Mouse (Mus musculus): Measurements from ENCODE around the gene Cdt1. TPM values are rescaled to one million over a fixed set of nuclear protein-coding genes. Genes with fewer than 3 reads are reported as not detected.

Gene Cdt1
- polyA plus RNA-seq, 1 experiment from 2014 or later: 46.4 TPM

- Histone ChIP-seq H3K4me3 (ENCODE audit: low read depth, low read length) (peak within 1 kb of the TSS; percentile 61), H3K9ac (ENCODE audit: low read length) (peak within 1 kb of the TSS; percentile 90), H3K27ac (replicated peaks; ENCODE audit: low read depth, low read length) (peak within 1 kb of the TSS; percentile 68; the same call in 1 of the 2 replicates), H3K27me3 (ENCODE audit: control insufficient read depth, insufficient read depth, low read length) (no peaks in the 10 kb centered on the region), H3K9me3 (ENCODE audit: control insufficient read depth, low read length) (no peaks in the 10 kb centered on the region), H3K36me3 (ENCODE audit: control insufficient read depth, insufficient read depth, low read length) (no peaks in the 10 kb centered on the region), H3K4me1 (ENCODE audit: control insufficient read depth, insufficient read depth, low read length) (peaks cover 24% of the 10 kb centered on the region), H3K4me2 (ENCODE audit: low read depth, severe bottlenecking) (peak within 1 kb of the TSS; percentile 91)
- 12% methylated on average over 48 of the region's 56 CpGs for WGBS
- ATAC-seq (ENCODE audit: insufficient number of reproducible peaks, low FRiP score, low TSS enrichment, low read depth) (peak; percentile 59), DNase-seq (ENCODE audit: low spot score) (peak; percentile 94)
Observed at GRCm38 (mm10) chr8:122551265-122552051, 16.4 kb upstream of the Cdt1 start, which contains the start of gene Piezo1. TSS of gene Piezo1 (minus strand) at chr8:122551329.

- peaks cover 16% of the 10 kb centered on the region for H3K4me1 ChIP-seq (ENCODE audit: control insufficient read depth, insufficient read depth, low read length)
- H3K9ac ChIP-seq (ENCODE audit: low read length): no peak overlapping the region
- H3K27me3 ChIP-seq (ENCODE audit: control insufficient read depth, insufficient read depth, low read length): no peaks in the 10 kb centered on the region
- no peaks in the 10 kb centered on the region for H3K36me3 ChIP-seq (ENCODE audit: control insufficient read depth, insufficient read depth, low read length)
- DNase-seq (ENCODE audit: low spot score): no peak
- no peak for ATAC-seq (ENCODE audit: insufficient number of reproducible peaks, low FRiP score, low TSS enrichment, low read depth)
- WGBS: 92% methylated on average over 6 of the region's 6 CpGs
- no peaks in the 10 kb centered on the region for H3K9me3 ChIP-seq (ENCODE audit: control insufficient read depth, low read length)
- H3K4me3 ChIP-seq (ENCODE audit: low read depth, low read length): no peak overlapping the region
- no peak overlapping the region for H3K27ac ChIP-seq (replicated peaks; ENCODE audit: low read depth, low read length)
- H3K4me2 ChIP-seq (ENCODE audit: low read depth, severe bottlenecking): no peak overlapping the region
Observed at GRCm38 (mm10) chr8:122554786-122555185, 13.0 kb upstream of the Cdt1 start.

- ATAC-seq (ENCODE audit: insufficient number of reproducible peaks, low FRiP score, low TSS enrichment, low read depth): no peak
Observed at GRCm38 (mm10) chr8:122556030-122557009, 11.5 kb upstream of the Cdt1 start.

DNA sequence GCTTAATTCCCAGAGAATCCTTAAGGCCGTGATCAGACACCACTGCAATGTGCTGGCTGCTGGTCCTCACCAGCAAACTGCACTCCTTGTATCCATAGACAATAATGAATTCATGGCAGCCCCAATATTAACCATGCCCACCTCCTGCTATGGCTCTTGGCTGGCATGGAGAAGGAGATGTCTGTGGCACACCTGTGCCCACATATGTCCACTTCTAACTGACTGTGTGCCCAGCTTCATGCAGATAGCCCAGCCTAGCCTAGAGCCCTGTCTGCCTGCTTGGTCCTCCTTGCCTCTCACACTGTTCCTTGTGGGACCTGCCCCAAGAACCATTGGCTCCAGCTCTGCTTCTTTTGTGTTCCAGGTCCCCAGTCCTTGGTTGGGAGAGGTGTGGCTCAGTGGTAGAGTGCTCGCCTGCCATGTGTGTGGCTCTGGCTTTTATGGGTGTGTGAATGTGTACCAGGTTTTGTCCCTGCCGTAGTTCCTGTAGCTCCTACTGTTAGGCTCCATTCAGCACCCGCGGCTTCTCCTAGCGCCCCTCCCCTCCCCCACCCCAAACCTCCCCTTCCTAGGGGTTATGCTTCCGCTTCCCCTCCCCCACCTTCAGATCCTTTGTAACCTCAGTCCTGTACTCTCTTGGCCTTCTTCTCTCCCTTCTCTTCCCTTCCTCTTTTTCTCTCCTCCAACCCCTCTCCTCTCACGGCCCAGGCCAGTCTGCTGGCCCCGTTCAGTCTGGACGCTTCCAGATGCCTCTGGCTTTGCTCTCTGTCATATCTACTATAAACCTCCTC, 10.4 kb upstream of the Cdt1 start:
- 0 out of 2 replicates have a peak overlapping the region, but pooled peaks have one; percentile 2 for H3K4me2 ChIP-seq (ENCODE audit: low read depth, severe bottlenecking)
- peaks cover 11% of the 10 kb centered on the region for H3K4me1 ChIP-seq (ENCODE audit: control insufficient read depth, insufficient read depth, low read length)
- H3K4me3 ChIP-seq (ENCODE audit: low read depth, low read length): no peak overlapping the region
- ATAC-seq (ENCODE audit: insufficient number of reproducible peaks, low FRiP score, low TSS enrichment, low read depth): no peak
- WGBS: 36% methylated on average over 10 of the region's 10 CpGs
- no peaks in the 10 kb centered on the region for H3K27me3 ChIP-seq (ENCODE audit: control insufficient read depth, insufficient read depth, low read length)
- H3K9ac ChIP-seq (ENCODE audit: low read length): no peak overlapping the region
- H3K36me3 ChIP-seq (ENCODE audit: control insufficient read depth, insufficient read depth, low read length): no peaks in the 10 kb centered on the region
- DNase-seq (ENCODE audit: low spot score): no peak
- no peaks in the 10 kb centered on the region for H3K9me3 ChIP-seq (ENCODE audit: control insufficient read depth, low read length)
- H3K27ac ChIP-seq (replicated peaks; ENCODE audit: low read depth, low read length): peak overlapping the region; percentile 65; the same call in 1 of the 2 replicates

More at GRCm38 (mm10) chr8:122556030-122557009, 11.5 kb upstream of the Cdt1 start:
- Histone ChIP-seq H3K27ac (replicated peaks; ENCODE audit: low read depth, low read length) (no peak overlapping the region; the same call in 1 of the 2 replicates), H3K36me3 (ENCODE audit: control insufficient read depth, insufficient read depth, low read length) (no peaks in the 10 kb centered on the region), H3K4me1 (ENCODE audit: control insufficient read depth, insufficient read depth, low read length) (peaks cover 11% of the 10 kb centered on the region), H3K9ac (ENCODE audit: low read length) (no peak overlapping the region), H3K9me3 (ENCODE audit: control insufficient read depth, low read length) (no peaks in the 10 kb centered on the region), H3K4me2 (ENCODE audit: low read depth, severe bottlenecking) (no peak overlapping the region), H3K27me3 (ENCODE audit: control insufficient read depth, insufficient read depth, low read length) (no peaks in the 10 kb centered on the region), H3K4me3 (ENCODE audit: low read depth, low read length) (no peak overlapping the region)
- WGBS: 74% methylated on average over 12 of the region's 12 CpGs
- DNase-seq (ENCODE audit: low spot score): no peak

DNA sequence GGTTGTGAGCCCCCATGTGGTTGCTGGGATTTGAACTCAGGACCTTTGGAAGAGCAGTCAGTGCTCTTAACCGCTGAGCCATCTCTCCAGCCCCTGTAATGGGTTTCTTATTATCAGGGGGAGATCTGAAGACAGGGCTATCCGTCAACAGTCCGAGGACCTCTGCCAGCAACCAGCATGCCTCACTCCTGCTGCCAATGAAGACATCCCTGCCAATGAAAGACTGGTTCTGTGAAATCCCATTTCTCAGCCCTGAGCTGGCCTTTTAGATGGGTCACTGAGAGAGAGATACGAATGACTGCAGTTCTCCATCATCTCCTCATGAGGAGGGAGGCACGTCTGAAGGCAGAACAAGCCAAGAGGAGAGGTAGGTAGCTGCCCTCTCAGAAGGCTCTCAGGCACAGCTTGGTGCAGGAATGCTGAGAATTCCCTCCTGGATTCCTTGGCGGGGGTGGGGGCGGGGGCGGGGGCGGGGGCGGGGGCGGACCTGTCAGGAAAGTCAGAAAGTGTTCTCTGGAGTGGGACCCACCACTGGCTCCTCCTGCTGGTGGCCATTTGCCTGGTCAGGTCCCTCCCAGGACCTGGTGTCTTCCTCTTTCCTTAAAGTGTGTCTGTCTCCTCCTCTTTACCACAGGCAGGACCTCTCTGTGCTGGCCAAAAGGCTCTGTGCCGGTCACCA, 9.0 kb upstream of the Cdt1 start:
- 11% methylated on average over 12 of the region's 12 CpGs for WGBS
- H3K9ac ChIP-seq (ENCODE audit: low read length): no peak overlapping the region
- H3K36me3 ChIP-seq (ENCODE audit: control insufficient read depth, insufficient read depth, low read length): no peaks in the 10 kb centered on the region
- DNase-seq (ENCODE audit: low spot score) (no peak), ATAC-seq (ENCODE audit: insufficient number of reproducible peaks, low FRiP score, low TSS enrichment, low read depth) (0 out of 2 replicates have a peak, but pooled peaks have one; percentile 40)
- H3K27me3 ChIP-seq (ENCODE audit: control insufficient read depth, insufficient read depth, low read length): no peaks in the 10 kb centered on the region
- H3K4me3 ChIP-seq (ENCODE audit: low read depth, low read length): no peak overlapping the region
- H3K4me2 ChIP-seq (ENCODE audit: low read depth, severe bottlenecking): no peak overlapping the region
- H3K4me1 ChIP-seq (ENCODE audit: control insufficient read depth, insufficient read depth, low read length): peaks cover 11% of the 10 kb centered on the region
- no peak overlapping the region for H3K27ac ChIP-seq (replicated peaks; ENCODE audit: low read depth, low read length)
- H3K9me3 ChIP-seq (ENCODE audit: control insufficient read depth, low read length): no peaks in the 10 kb centered on the region

- no peak overlapping the region for H3K4me2 ChIP-seq (ENCODE audit: low read depth, severe bottlenecking)
- no peaks in the 10 kb centered on the region for H3K9me3 ChIP-seq (ENCODE audit: control insufficient read depth, low read length)
- H3K27ac ChIP-seq (replicated peaks; ENCODE audit: low read depth, low read length): no peak overlapping the region
- ATAC-seq (ENCODE audit: insufficient number of reproducible peaks, low FRiP score, low TSS enrichment, low read depth) (no peak), DNase-seq (ENCODE audit: low spot score) (no peak)
- H3K36me3 ChIP-seq (ENCODE audit: control insufficient read depth, insufficient read depth, low read length): no peaks in the 10 kb centered on the region
- WGBS: 82% methylated on average over 5 of the region's 5 CpGs
- H3K4me3 ChIP-seq (ENCODE audit: low read depth, low read length): no peak overlapping the region
- H3K27me3 ChIP-seq (ENCODE audit: control insufficient read depth, insufficient read depth, low read length): no peaks in the 10 kb centered on the region
- H3K9ac ChIP-seq (ENCODE audit: low read length): no peak overlapping the region
- peaks cover 11% of the 10 kb centered on the region for H3K4me1 ChIP-seq (ENCODE audit: control insufficient read depth, insufficient read depth, low read length)
Observed at GRCm38 (mm10) chr8:122561199-122561598, 6.6 kb upstream of the Cdt1 start.

GRCm38 (mm10) chr8:122564363-122565352, 3.2 kb upstream of the Cdt1 start:
- 81% methylated on average over 25 of the region's 25 CpGs for WGBS
- H3K27me3 ChIP-seq (ENCODE audit: control insufficient read depth, insufficient read depth, low read length): no peaks in the 10 kb centered on the region
- H3K4me3 ChIP-seq (ENCODE audit: low read depth, low read length): no peak overlapping the region
- peaks cover 14% of the 10 kb centered on the region for H3K4me1 ChIP-seq (ENCODE audit: control insufficient read depth, insufficient read depth, low read length)
- DNase-seq (ENCODE audit: low spot score) (no peak), ATAC-seq (ENCODE audit: insufficient number of reproducible peaks, low FRiP score, low TSS enrichment, low read depth) (no peak)
- H3K27ac ChIP-seq (replicated peaks; ENCODE audit: low read depth, low read length): no peak overlapping the region
- 0 out of 2 replicates have a peak, but pooled peaks cover 4% of the 10 kb centered on the region for H3K36me3 ChIP-seq (ENCODE audit: control insufficient read depth, insufficient read depth, low read length)
- H3K9ac ChIP-seq (ENCODE audit: low read length): no peak overlapping the region
- H3K9me3 ChIP-seq (ENCODE audit: control insufficient read depth, low read length): no peaks in the 10 kb centered on the region
- no peak overlapping the region for H3K4me2 ChIP-seq (ENCODE audit: low read depth, severe bottlenecking)
